Mouse (Mus musculus) embryonic facial prominence, embryonic 12.5 days (tissue): Measurements from ENCODE around the gene Racgap1. TPM values are rescaled to one million over a fixed set of nuclear protein-coding genes. Genes with fewer than 3 reads are reported as not detected.

Experiments
- ATAC-seq: fragments of 200-750 bp; cut with Nextera tagmentation; 2 replicates; pipeline ENCODE4 v1.8.0; 2017; ENCODE audit not compliant: insufficient number of reproducible peaks, insufficient read depth, low FRiP score, low TSS enrichment
- H3K27ac ChIP-seq: fragments of 300-500 bp; sonication (generic); 2 replicates; pipeline ENCODE4 v1.5.1; 2016; ENCODE audit warnings: mild to moderate bottlenecking
- H3K27me3 ChIP-seq: fragments of 300-500 bp; sonication (generic); 2 replicates; pipeline ENCODE4 v1.6.1; 2016; ENCODE audit warnings: mild to moderate bottlenecking, moderate library complexity
- H3K36me3 ChIP-seq: fragments of 300-500 bp; sonication (generic); 2 replicates; pipeline ENCODE4 v1.6.1; 2016; ENCODE audit warnings: mild to moderate bottlenecking
- H3K4me1 ChIP-seq: fragments of 300-500 bp; sonication (generic); 2 replicates; pipeline ENCODE4 v1.6.1; 2016
- H3K4me2 ChIP-seq: fragments of 300-500 bp; sonication (generic); replicated peaks from 2 replicates; pipeline ENCODE4 v1.6.1; 2016; ENCODE audit warnings: mild to moderate bottlenecking, moderate library complexity
- H3K4me3 ChIP-seq: fragments of 300-500 bp; sonication (generic); 2 replicates; pipeline ENCODE4 v1.5.1; 2016; ENCODE audit warnings: mild to moderate bottlenecking
- H3K9ac ChIP-seq: fragments of 300-500 bp; sonication (generic); 2 replicates; pipeline ENCODE4 v1.6.1; 2016; ENCODE audit warnings: mild to moderate bottlenecking, moderate library complexity
- H3K9me3 ChIP-seq: fragments of 300-500 bp; sonication (generic); 2 replicates; pipeline ENCODE4 v1.6.1; 2016; ENCODE audit warnings: mild to moderate bottlenecking, moderate library complexity
- WGBS: fragments of 180-500 bp; shearing (Covaris S2); methylation state at CpG from one replicate; pipeline ENCODE4 v1.1.7; 2016; 5-methylcytosine and 5-hydroxymethylcytosine counted together
- polyA plus RNA-seq: library from polyadenylated mRNA; unstranded; fragments of >200 nt; fragmentation: Nextera tagmentation; extraction: Ambion mirVana; gene quantifications from 2 replicates; pipeline ENCODE4 v1.2.1, GENCODE M21; 2016

The Racgap1 gene
- polyA plus RNA-seq, 1 experiment from 2014 or later = 149 TPM

- H3K9me3 ChIP-seq = no peaks in the 10 kb centered on the region
- no peak overlapping the region for H3K9ac ChIP-seq
- 82% methylated on average over 7 of the region's 7 CpGs for WGBS
- H3K36me3 ChIP-seq = peaks cover 16% of the 10 kb centered on the region; the same call in 1 of the 2 replicates
- H3K4me1 ChIP-seq = peaks cover 39% of the 10 kb centered on the region
- no peak for ATAC-seq
- H3K27ac ChIP-seq = no peak overlapping the region
- H3K27me3 ChIP-seq = no peaks in the 10 kb centered on the region
- H3K4me2 ChIP-seq = no peak overlapping the region
- no peak overlapping the region for H3K4me3 ChIP-seq
These were observed 6.7 kb downstream of the Racgap1 start for GRCm38 (mm10) chr15:99644776-99645175.

- Histone ChIP-seq H3K36me3 (peaks cover 23% of the 10 kb centered on the region), H3K4me2 (no peak overlapping the region), H3K9me3 (no peaks in the 10 kb centered on the region), H3K4me1 (peaks cover 30% of the 10 kb centered on the region), H3K27ac (no peak overlapping the region), H3K27me3 (no peaks in the 10 kb centered on the region), H3K9ac (no peak overlapping the region), H3K4me3 (no peak overlapping the region)
- 83% methylated on average over 10 of the region's 10 CpGs for WGBS
- ATAC-seq = no peak
These were observed 7.6 kb downstream of the Racgap1 start for GRCm38 (mm10) chr15:99643832-99644231.

DNA sequence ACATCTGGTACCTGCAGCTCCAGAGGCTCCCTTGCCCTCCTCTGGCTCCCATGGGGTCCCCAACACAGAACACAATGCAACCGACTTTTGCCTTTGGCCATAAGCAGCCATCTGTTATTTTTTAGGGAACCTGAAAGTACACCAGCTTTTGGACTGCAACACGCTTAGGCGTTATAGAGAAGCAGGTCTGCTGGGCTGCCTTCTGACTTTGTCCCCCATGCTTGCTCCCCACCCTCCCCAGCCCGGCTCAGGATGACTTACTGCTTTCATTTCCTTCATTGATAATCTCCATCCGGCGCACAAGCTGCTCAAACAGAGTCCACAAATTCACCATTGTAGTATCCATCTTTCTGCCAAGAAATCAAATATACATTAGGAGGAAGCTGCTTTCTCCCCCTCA, 8.8 kb downstream of the Racgap1 start:
- Histone ChIP-seq H3K9ac (no peak overlapping the region), H3K4me1 (peaks cover 20% of the 10 kb centered on the region), H3K27me3 (no peaks in the 10 kb centered on the region), H3K4me2 (no peak overlapping the region), H3K27ac (peak overlapping the region; percentile 11; the same call in 1 of the 2 replicates), H3K4me3 (no peak overlapping the region), H3K36me3 (peaks cover 33% of the 10 kb centered on the region), H3K9me3 (no peaks in the 10 kb centered on the region)
- ATAC-seq = no peak
- WGBS = 68% methylated on average over 6 of the region's 6 CpGs

DNA sequence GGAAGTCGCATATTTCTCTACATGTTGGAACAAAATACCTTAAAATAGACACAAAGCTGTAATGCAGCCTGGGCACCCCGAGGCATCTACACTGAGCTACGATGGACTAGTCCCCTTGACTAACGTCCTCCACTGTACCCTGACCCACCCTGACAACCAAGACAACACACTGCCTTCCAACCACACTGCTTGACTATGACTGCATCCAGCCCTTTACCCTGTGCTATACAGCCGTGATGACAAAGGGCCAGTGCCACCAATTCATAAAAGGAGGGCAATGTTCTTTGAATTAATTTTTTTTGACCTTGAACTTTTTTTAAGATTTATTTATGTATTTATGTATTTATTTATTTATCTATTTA, 13.4 kb downstream of the Racgap1 start:
- H3K4me2 ChIP-seq = no peak overlapping the region
- H3K27me3 ChIP-seq = no peaks in the 10 kb centered on the region
- no peaks in the 10 kb centered on the region for H3K9me3 ChIP-seq
- H3K9ac ChIP-seq = no peak overlapping the region
- H3K4me1 ChIP-seq = peaks cover 5% of the 10 kb centered on the region; the same call in 1 of the 2 replicates
- H3K27ac ChIP-seq = no peak overlapping the region
- no peak for ATAC-seq
- peaks cover 71% of the 10 kb centered on the region for H3K36me3 ChIP-seq
- WGBS = 85% methylated on average over 5 of the region's 5 CpGs
- H3K4me3 ChIP-seq = no peak overlapping the region

DNA sequence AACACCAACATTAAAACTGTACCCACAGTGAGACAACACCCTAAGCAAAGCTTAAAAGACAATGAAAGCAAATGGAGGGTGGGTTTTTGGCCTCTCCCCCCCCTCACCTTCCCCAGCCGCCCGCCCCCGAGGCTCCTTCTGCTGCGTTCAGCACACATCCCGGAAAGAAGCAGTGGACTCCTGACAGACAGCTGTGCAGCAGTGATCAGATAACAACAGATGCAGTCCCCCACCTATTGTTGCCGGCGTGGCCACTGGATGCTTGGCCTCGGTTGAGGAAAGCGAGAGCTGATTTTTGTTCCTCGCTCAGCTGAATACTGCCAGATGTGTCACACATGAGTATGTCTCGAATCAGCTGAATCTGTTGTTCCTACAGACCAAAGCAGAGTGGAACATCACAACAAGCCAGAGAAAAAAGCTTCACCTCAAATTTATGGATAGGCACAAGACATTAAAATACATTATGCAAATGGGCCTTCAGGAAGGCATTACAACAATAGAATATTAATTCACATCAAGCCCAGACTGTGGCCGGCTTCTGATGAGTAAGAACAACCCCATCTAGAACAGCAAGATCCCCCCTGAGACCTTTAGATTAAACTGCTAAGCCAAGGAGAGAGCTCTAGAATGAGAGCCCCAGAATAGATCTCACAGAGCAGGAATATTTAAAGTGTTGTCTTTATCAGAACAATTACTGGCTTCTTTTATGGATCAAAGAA, 13.9 kb downstream of the Racgap1 start:
- no peak for ATAC-seq

GRCm38 (mm10) chr15:99634702-99635101, 16.8 kb downstream of the Racgap1 start:
- WGBS = 90% methylated on average over 7 of the region's 7 CpGs
- no peak overlapping the region for H3K4me3 ChIP-seq
- H3K27me3 ChIP-seq = no peaks in the 10 kb centered on the region
- H3K4me2 ChIP-seq = no peak overlapping the region
- peaks cover 89% of the 10 kb centered on the region for H3K36me3 ChIP-seq
- H3K9me3 ChIP-seq = no peaks in the 10 kb centered on the region
- H3K27ac ChIP-seq = no peak overlapping the region
- no peak overlapping the region for H3K9ac ChIP-seq
- H3K4me1 ChIP-seq = no peaks in the 10 kb centered on the region
- ATAC-seq = no peak

More for the DNA sequence above, 13.9 kb downstream of the Racgap1 start:
- H3K9me3 ChIP-seq = no peaks in the 10 kb centered on the region
- 78% methylated on average over 12 of the region's 12 CpGs for WGBS
- H3K4me2 ChIP-seq = no peak overlapping the region
- no peak overlapping the region for H3K4me3 ChIP-seq
- peak overlapping the region; percentile 31; the same call in 1 of the 2 replicates for H3K27ac ChIP-seq
- no peaks in the 10 kb centered on the region for H3K27me3 ChIP-seq
- H3K9ac ChIP-seq = no peak overlapping the region
- peaks cover 1% of the 10 kb centered on the region; the same call in 1 of the 2 replicates for H3K4me1 ChIP-seq
- peaks cover 76% of the 10 kb centered on the region for H3K36me3 ChIP-seq

- Histone ChIP-seq H3K4me2 (no peak overlapping the region), H3K36me3 (peaks cover 87% of the 10 kb centered on the region), H3K27me3 (no peaks in the 10 kb centered on the region), H3K9ac (no peak overlapping the region), H3K4me1 (no peaks in the 10 kb centered on the region), H3K9me3 (no peaks in the 10 kb centered on the region), H3K27ac (no peak overlapping the region), H3K4me3 (no peak overlapping the region)
- ATAC-seq = no peak
These were observed 19.8 kb downstream of the Racgap1 start for GRCm38 (mm10) chr15:99631618-99632017.

- Histone ChIP-seq H3K36me3 (peaks cover 68% of the 10 kb centered on the region), H3K4me2 (no peak overlapping the region), H3K27ac (no peak overlapping the region), H3K9me3 (no peaks in the 10 kb centered on the region), H3K9ac (no peak overlapping the region), H3K4me1 (no peaks in the 10 kb centered on the region), H3K4me3 (no peak overlapping the region), H3K27me3 (no peaks in the 10 kb centered on the region)
- 93% methylated on average over 11 of the region's 11 CpGs for whole genome bisulfite sequencing
- no peak for ATAC-seq
These were observed 29.4 kb downstream of the Racgap1 start for GRCm38 (mm10) chr15:99622063-99622462.

- H3K9ac ChIP-seq = no peak overlapping the region
- no peak overlapping the region for H3K4me2 ChIP-seq
- H3K27me3 ChIP-seq = no peaks in the 10 kb centered on the region
- no peak overlapping the region for H3K4me3 ChIP-seq
- H3K4me1 ChIP-seq = peaks cover 9% of the 10 kb centered on the region
- no peaks in the 10 kb centered on the region for H3K9me3 ChIP-seq
- no peak for ATAC-seq
- peaks cover 47% of the 10 kb centered on the region for H3K36me3 ChIP-seq
- no peak overlapping the region for H3K27ac ChIP-seq
- 88% methylated on average over 4 of the region's 4 CpGs for WGBS
These were observed 31.6 kb downstream of the Racgap1 start for GRCm38 (mm10) chr15:99619821-99620220.

GRCm38 (mm10) chr15:99618595-99618994, 32.9 kb downstream of the Racgap1 start:
- no peak overlapping the region for H3K4me3 ChIP-seq
- peaks cover 9% of the 10 kb centered on the region for H3K27me3 ChIP-seq
- H3K9ac ChIP-seq = no peak overlapping the region
- 87% methylated on average over 3 of the region's 3 CpGs for WGBS
- H3K4me2 ChIP-seq = no peak overlapping the region
- peaks cover 37% of the 10 kb centered on the region for H3K36me3 ChIP-seq
- peaks cover 15% of the 10 kb centered on the region for H3K4me1 ChIP-seq
- no peak overlapping the region for H3K27ac ChIP-seq
- no peak for ATAC-seq
- H3K9me3 ChIP-seq = no peaks in the 10 kb centered on the region

- WGBS = 39% methylated on average over 9 of the region's 9 CpGs
- no peak overlapping the region for H3K4me3 ChIP-seq
- H3K9ac ChIP-seq = no peak overlapping the region
- H3K4me1 ChIP-seq = peaks cover 21% of the 10 kb centered on the region
- H3K36me3 ChIP-seq = peaks cover 7% of the 10 kb centered on the region; the same call in 1 of the 2 replicates
- H3K27me3 ChIP-seq = peaks cover 23% of the 10 kb centered on the region
- no peak overlapping the region for H3K4me2 ChIP-seq
- 0 out of 2 replicates have a peak, but pooled peaks cover 3% of the 10 kb centered on the region for H3K9me3 ChIP-seq
- no peak overlapping the region for H3K27ac ChIP-seq
- no peak for ATAC-seq
These were observed 36.2 kb downstream of the Racgap1 start for GRCm38 (mm10) chr15:99615246-99615645.

GRCm38 (mm10) chr15:99614753-99615152, 36.7 kb downstream of the Racgap1 start:
- ATAC-seq = no peak
- Histone ChIP-seq H3K27me3 (peaks cover 26% of the 10 kb centered on the region), H3K9ac (no peak overlapping the region), H3K4me3 (no peak overlapping the region), H3K4me2 (0 out of 2 replicates have a peak overlapping the region, but pooled peaks have one; percentile 3), H3K27ac (no peak overlapping the region), H3K9me3 (0 out of 2 replicates have a peak, but pooled peaks cover 3% of the 10 kb centered on the region), H3K4me1 (peaks cover 21% of the 10 kb centered on the region), H3K36me3 (peaks cover 5% of the 10 kb centered on the region; the same call in 1 of the 2 replicates)
- WGBS = 5% methylated on average over 12 of the region's 12 CpGs
